Mouse (Mus musculus) frontal cortex, postnatal 14 days (tissue): ENCODE results near the gene Sec24a.
"Not testable (repeated sequence)": the region's sequence is repeated elsewhere in the genome, so short reads cannot be mapped to it uniquely, and the experiment has no call there.

ENCODE experiments used
- DNase-seq, 2 experiments: peaks; one replicate each; pipeline ENCODE4 v3.0.0; 2022; ENCODE audit warnings: low spot score in 2 of 2

Gene Sec24a

DNA sequence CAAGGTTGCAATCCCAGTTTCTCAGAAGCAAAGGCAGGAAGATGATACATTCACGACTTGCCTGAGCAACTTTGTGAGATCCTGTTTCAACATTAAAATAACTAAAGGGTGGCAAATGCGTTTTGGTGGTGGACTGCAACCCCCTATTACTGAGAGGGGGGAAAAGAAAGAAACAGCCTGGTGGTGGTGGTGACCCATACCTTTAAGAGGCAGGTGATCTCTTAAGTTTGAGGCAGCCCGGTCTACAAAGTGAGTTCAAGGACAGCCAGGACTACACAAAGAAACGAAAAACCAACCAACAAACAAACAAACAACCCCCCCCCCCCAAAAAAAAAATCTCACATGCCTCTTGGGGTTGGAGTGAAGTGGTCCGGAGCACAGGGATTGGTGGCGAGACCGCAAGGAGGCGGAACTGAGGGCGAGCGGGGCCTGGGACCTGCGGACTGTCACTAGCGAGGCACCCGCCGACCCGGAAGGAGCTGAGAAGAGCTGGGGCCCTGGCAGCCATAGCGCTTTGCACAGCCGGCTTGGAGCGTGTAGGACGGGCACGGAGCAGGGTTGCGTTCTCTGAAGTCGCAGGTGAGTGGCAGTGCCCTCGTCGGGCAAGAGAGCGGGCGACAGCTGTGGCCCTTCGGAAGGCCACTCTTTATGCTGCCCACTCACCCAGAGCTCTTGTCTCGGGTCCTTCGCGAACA is at the start of gene Sec24a, which contains the start of gene Sar1b:
Gene Sec24a, minus strand, starts transcription at position 422 of the 695 bp plus-strand sequence.
Gene Sar1b, plus strand, starts transcription at position 475 of the 695 bp plus-strand sequence.
- peak; percentile 61 to 69 for DNase-seq

DNA sequence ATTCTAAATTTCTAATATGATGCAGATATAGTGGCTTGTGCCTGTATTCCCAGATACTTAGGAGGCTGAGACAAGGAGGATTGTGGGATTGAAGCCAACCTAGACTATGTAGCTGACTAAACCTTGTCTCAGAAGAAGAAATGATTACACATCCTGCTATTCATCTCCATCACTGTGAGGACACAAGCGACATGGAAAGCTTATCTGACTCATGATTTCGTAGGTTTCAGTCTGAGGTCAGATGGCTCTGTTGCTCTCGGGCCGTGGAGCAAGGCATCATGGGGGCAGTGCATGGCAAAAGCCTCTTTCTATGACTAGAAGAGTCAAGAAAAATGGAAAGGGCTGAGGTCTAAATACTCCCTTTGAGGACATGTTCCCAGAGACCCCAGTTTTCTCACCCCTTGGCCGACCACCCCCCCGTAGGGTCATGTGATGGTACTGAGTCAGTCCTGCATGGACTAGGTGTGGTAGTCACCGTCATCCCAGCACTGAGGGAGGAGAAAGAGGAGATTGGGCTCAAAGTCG is 48.6 kb upstream of the Sec24a start:
- no peak for DNase-seq

DNA sequence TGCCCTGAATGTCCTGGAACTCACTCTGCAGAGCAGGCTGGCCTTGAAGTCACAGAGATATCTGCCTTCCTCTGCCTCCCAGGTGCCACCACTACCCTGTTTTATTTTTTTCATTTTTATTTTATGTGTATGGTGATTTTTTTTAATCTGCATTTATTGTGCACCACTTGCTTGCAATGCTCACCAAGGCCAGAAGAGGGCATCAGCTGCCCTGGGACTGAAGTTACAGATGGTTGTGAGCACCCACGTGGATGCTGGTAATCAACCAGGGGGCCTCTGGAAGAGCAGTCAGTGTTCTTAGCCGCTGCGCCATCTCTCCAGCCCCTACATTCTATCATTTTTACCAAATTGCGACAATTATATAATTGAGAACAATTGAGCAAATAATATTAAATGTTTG is 47.8 kb upstream of the Sec24a start:
- no peak for DNase-seq

DNA sequence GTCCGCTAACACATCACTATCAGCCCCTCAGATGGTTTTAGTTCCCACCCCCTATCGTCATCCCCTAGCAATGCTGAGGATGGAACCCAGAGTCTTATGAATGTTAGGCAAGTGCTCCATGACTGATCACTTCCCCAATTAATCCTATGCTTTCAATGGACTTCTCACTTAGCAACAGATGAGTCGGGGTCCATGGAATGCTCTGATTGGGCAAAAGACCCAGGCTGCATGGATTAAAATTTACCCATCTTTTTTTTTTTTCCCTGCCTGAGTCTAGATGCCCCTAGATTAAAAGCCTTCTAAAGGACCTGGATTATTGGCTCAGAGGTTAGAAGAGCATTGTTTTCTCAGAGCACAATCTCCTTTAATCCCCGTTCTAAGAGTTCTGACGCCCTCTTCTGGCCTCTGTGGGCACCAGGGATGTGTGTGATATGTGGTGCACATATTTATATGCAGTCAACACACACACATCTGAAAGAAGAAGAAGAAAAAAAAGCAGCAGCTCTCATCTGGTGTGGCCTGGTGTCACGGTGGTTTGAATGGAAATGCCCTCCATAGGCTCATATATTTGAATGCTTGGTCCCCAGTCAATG is 46.3 kb upstream of the Sec24a start:
- peak in 1 of 2 experiments; percentile 48 for DNase-seq

DNA sequence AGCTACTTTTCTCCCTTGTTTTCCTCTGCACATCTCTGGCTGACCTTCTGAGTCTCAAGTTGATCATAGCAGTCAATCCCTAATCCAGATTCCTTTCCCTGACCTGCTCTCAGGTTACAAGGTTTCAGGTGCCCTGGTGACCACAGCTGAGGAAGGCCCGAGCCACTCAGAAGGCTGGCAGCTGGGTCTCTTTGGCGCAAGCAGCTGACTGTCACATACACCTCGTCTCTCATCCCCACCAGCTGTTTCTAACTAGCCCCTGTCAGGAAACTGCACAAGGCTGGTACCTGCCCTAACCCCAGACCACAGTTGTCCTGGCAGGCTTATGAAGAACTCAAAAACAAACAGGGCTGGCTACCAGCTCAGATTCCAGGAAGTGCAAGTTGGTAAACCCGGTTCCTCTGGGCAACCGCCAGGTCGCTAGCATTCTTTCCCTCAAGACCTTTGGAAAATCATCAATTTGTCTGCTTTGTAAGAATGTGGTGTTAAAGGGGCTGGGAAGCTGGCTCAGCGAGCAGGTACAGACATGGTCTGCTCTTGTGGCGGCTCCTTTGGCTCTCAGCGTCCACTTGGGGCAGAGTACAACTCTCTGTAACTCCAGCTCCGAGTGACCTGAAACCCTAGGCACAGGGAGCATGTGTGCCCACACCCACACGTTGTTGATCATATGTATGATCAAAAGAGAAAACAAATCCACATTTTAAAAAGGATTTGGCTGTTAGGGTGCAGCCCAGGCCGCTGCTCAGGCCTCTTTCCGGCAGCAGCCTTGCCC is 43.9 kb upstream of the Sec24a start:
- DNase-seq = no peak

DNA sequence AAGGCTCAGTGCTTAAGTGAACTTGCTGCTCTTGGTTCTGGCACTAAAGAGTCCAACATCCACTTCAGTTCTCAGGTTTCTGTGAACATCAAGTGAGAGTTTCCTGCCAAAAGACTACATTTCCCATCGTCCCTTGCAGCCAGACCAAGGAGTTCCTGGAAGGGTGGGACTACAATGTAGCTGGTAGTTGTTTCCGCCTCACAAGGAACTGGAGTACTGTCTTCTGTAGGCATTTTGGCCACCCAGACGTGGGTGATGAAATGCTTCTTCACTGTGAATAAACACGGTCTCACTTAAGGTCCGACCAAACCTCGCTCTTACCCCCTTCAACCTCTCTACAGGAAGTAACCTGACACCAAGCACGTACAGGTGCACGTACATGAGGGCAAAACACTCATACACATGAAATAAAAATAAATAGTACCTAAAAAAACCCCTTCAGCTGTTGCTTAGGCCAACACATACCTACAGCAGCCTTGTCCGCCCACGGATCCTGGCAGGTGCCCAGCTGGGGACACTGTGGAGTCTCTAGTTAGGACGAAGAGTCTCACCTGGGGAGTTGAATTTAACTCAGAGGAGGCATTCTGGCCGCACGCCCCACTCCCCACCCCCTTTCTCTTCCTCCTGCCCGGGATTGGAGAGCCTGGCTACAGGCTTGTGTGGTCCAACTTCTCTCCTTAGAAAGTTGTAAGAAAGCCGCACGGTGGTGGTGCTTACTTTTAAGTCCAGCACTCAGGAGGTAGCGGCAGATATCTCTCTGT is 42.0 kb upstream of the Sec24a start:
- DNase-seq = peak in 1 of 2 experiments; percentile 48

DNA sequence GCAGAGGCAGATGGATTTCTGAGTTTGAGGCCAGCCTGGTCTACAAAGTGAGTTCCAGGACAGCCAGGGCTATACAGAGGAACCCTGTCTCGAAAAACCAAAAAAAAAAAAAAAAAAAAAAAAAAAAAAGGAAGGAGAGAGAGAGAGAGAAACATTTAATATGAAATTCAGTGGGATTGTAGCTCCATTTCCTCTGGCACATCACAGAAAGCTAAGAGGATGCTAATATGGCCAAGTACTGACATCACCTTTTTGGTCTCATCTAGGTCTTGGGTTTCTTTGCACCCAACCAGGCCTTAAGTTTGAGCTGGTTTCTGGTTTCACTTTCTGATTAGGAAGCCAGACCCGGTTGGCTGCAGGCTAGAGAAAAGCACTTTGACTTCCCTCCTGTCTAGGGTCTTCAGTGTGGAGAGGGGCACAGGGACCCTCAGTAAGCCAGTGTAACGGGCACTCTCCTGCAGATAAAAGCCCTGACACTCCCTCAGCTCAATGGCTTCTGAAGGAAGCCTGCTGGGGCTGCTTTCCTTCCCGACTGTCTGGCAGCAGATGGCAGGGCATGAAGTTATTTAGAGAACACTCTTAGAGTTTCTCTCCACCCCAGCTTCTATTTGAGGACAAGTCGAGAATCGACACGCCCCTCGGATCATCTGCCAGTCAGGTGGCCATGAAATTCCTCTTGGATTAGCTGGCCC is 37.3 kb upstream of the Sec24a start:
- peak; percentile 21 to 40 for DNase-seq

DNA sequence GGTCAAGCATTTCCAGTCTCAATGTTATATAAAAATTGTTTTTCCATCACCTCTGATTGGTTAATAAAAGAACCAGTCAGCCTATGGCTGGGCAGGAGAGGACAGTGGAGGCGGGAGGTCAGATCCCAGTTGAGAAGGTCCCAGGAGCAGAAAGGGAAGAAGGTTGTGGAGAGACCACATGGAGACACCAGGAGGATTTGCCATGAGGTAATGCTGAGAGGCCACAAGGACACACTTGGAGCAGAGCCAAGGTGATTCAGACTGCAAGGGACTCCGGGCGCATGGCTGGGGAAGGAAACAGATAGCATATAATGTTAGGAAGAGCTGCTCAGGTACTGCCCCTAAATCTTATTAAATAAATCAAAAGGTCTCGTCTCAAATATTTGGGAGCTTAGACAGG is 32.8 kb upstream of the Sec24a start:
- no peak for DNase-seq

DNA sequence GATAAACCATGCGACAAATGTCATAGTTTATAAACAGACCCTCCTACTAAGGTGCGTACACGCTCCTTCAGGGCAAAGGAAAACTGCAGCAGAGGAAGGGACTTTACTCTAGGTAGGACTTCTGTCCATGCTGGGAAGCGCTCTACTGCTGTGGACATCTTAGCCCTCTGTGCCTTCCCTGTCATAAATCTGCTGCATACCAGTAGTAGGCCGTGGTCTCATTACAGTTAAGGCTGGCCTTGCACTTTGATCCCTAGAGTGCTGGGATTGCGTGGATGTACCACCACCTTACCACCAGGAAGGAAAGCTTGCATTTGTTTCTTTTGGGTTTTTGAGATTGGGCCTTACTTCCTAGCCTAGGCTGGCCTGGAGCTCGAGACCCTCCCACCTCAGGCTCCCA is 27.2 kb upstream of the Sec24a start:
- no peak for DNase-seq

DNA sequence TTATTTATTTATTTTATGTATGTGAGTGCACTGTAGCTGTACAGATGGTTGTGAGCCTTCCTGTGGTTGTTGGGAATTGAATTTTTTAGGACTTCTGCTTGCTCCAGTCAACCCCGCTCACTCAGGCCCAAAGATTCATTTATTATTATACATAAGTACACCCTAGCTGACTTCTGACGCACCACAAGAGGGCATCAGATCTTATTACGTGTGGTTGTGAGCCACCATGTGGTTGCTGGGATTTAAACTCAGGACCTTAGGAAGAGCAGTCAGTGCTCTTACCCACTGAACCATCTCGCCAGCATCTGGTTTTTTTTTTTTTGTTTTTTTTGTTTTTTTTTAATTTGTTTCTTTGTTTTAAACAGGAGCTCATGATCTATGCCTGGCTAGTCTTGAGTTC is 26.3 kb upstream of the Sec24a start:
- not testable (repeated sequence) for DNase-seq

DNA sequence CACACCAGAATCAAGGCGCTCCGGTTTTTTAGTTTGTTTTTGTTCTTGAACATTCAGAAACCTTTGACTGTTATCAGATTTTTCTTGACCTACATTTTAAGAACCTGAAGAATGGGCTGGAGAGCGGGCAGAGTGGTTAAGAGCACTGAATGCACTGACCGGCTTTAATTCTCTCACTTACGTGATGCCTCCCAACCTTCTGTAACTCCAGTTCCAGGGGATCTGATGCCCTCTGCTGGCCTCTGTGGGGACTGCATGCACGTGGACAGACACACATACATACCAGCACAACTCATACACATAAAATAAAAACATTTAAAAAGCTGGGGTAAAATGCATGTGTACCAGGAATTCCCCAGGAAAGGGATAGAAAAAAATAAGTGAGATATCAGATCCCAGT is 22.5 kb upstream of the Sec24a start:
- no peak for DNase-seq

DNA sequence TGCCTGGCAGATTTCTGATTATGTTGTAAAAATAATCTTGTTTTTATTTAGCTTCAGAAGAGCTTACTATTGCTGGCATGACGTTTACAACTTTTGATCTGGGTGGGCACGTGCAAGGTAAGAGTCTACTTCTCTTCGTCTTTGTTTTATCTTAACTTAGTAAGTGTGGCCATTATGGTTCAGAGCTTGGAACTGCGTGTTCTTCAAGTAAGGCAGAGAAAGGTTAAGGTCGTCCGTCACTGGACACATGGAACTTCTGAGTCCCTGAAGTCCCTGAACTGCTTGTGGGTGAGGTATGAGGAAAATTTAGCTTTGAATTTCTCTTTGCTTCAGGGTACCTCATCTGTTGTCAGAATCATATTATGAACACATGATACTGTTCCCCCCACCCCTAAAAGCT is 19.3 kb upstream of the Sec24a start:
- DNase-seq = no peak

DNA sequence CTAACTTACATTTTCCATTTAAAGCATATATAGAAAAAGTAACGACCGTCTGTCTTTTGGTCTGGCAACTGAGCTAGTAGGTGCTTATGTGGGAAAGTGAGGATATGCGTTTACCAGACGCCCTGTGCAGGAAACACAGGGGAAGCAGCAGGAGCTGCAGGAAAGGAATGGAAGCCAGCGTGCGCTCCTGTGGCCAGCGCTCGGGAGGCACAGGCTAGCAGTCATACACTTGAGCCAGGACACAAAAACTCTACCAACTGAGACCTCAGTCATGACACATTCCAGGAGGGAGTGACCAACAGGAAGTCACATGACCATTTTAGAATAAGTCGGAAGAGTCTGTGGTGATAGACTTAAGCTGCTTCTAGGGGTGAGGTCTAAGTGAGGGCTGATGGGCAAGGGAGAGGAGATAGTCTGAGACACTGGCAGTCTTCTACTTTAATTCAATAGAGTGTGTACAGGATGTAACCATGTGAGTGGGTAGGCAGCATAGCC is 17.4 kb upstream of the Sec24a start:
- no peak for DNase-seq

DNA sequence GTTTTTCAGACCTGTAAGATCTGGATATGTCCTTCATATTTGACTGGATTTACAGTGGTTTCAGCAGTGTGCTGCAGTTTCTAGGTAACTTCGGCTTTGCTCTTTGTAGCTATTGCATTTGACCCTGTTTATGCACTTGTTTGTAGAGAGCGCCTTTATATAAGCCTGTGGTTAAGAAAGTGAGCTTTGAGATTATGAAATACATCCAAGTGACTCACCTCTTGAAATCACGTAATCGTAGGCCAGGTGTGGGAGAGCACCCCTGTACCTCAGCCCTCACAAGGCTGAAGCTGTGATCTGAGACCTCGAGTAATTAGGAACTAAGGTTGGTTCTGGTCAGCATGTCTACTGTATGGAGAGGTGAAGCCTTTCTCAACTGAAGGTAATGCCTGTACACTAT is 14.0 kb upstream of the Sec24a start:
- no peak for DNase-seq

DNA sequence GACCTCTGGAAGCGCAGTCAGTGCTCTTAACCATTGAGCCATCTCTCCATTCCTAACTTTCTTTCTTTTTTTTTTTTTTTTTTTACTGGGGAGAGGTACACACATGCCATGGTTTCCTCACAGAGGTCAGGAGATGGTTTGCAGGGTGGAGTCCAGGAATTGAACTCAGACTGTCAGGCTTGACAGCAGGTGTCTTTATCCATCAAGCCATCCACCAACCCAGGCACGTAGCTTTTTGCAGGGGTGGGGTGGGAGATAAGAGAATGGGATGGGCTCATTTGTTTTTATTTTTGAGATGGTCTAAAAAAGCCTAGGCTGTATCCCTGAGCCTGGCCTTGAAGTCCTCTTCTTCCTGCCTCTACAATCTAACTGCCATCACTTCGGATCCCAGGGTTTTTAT is 12.1 kb upstream of the Sec24a start:
- no peak for DNase-seq

DNA sequence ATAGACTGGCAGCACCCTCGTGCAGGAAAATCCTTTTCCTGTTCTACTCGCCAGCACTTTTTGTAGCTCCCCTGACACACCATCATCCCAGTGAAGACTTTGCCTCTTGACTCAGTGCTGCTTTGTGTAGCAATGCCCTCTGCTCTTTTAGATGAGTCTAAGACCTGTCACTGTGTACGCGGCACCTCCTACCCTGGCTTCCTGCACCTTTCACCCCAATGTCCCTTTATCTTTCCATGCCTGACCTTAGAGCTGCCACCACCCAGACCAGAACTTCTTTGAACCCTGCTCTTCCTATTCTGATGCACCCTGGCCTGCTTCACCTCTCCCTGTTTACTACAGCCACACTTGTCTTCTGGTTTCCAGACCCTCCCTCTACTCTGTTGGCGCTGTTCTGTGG is 4.9 kb upstream of the Sec24a start:
- DNase-seq = no peak

DNA sequence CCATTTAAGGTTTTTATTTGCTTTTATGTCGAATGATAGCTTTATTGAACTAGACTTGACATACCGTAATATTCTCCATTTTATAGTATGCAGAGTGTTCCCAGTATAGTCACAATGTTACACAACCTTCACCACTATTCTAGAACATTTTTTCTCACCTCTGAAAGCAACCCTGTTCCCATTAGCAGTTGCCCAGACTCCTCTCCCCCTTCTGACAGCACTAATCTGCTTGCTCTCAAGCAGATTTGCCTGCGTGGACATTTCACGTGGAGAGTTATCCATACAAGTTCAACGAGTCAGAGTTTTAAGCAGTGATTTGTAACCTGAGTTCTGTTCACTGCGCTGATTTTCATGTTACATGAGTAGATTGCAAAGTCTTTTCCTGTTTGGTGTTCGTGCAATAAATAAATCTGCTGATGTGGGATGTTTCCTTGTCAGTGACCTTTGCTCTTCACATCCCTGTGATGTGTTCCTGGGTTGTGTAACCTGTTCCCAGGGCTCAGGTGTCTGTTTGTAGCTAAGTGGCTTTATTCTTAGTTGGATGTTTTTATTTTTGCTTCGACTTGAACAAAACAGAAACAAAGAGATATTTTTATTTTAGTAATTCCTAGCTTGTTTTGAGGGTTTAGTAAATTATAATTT is 4.3 kb upstream of the Sec24a start:
- DNase-seq = no peak

DNA sequence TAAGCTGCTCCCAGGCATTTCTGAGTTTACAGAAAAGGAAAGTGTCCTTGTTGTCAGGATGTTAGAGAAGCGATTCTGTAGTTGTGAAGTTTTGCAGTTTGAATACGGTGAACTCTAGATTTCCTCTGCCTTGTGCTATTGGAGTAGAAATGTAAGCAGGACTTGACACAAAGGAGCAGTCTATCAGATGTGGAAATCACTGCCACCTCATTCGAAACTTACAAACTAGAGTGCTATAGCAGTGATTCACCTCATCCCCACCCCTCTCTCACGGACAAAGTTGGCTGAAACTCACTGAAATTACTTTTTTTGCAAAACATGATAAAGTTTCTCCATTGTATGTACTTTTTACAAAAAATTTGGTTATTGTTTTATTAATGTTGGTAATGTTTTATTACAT is 1.4 kb upstream of the Sec24a start:
- DNase-seq = no peak

DNA sequence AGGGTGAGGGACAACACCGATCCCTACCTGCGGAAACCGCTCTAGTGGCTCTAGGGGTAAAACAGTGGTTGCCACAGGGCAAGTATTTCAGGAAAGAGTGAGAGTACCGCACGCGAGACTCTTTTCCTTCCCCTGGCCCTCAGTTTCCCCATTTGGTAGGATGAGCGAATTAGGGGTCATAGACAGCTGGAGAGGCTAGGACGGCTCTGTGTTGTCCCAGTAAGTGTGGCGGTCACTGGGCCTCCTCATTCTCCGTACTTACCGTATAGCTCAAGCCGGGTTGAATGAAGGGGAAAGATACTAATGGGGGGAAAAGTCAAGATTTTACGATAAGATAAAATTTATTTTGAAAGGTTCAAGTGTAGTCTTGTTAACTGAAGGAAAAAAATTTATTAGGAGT is 521 bp upstream of the Sec24a start:
- no peak for DNase-seq

DNA sequence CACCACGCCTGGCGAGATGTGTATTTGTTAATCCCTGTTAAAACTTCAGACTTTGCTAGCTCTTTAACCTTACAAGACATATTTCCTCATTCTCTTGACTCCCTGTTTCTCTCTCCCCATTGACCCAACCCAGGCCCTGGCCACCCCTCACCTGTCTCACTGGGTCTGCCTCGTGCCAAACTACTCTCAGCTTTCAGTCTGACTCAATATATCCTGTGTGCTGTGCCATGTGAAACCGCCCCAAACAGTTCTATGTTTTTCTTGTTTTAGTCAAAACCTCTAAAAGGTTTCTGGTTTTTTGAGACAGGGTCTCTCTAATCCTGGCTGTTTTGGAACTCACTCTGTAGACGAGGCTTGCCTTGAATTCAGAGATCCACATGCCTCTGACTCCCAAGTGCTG is 2.2 kb downstream of the Sec24a start:
- DNase-seq = no peak
